9 mouse cellular contexts compared by ENCODE assay signal in the genomic region with DNA sequence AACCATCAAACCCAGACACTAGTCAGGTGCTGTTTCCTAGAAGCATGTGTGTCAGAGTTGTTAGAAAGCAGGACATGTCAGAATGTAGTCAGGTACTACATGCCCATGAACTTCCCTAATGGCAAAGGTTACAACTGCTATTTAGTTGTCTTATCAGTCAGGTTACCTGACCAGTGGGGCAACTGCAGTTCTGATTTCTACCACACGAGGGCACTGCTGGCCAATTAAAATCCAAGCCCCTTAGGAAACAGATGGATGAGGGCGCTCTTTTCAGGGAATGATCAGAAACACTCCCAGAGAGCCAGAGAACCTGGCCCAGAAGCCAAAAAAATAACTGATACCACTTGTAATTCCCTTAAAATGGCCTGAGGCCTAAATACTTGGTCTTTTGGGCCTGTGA.
A peak's percentile ranks its signal among the peaks of the same experiment; 100 is the strongest.
DNase-seq lines count a peak whose midpoint lies in the region.
"Had no signal": no experiment of that assay in that cellular context is flagged by ENCODE, and none has a peak within 500 bp of the region (broad histone marks: within the 10 kb centered on the region; RNA-seq: fewer than 3 reads in every experiment).

No protein-coding gene starts in this region.

- H3K27ac ChIP-seq in limb, embryonic 10.5 days: no peak overlapping the region
- H3K27ac ChIP-seq: heart, embryonic 15.5 days had no signal

- H3K4me3 ChIP-seq in limb, embryonic 10.5 days: no peak overlapping the region
- H3K4me3 ChIP-seq: heart, embryonic 15.5 days had no signal

- no peaks in the 10 kb centered on the region for H3K4me1 ChIP-seq in limb, embryonic 10.5 days

- DNase-seq in 416B (ENCODE audit: low read depth): peak; percentile 71
- DNase-seq in T-cell, adult 2 months (ENCODE audit: low spot score): peak; percentile 51
- peak; percentile 94 to 95 for DNase-seq in cerebellum, postnatal 25 days
- DNase-seq in frontal cortex, postnatal 36 days (ENCODE audit: low spot score in 2 of 2): peak; percentile 91 to 92
- peak; percentile 84 for DNase-seq in induced T-regulatory cell, adult 2 months (ENCODE audit: low read depth)
- peak; percentile 89 for DNase-seq in limb, embryonic 10.5 days (ENCODE audit: low spot score)
- peak; percentile 86 for DNase-seq in ovary, postnatal 14 days (ENCODE audit: low spot score)
- peak; percentile 57 for DNase-seq in thymus, postnatal 0 days (ENCODE audit: low spot score)

- no peaks in the 10 kb centered on the region for H3K27me3 ChIP-seq in limb, embryonic 10.5 days (ENCODE audit: low read depth, poor library complexity, severe bottlenecking)
- H3K27me3 ChIP-seq: heart, embryonic 15.5 days had no signal

- WGBS in limb, embryonic 10.5 days: 7% methylated on average over 2 of the region's 2 CpGs

- H3K36me3 ChIP-seq in limb, embryonic 10.5 days: peaks cover 62% of the 10 kb centered on the region

- no peaks in the 10 kb centered on the region for H3K9me3 ChIP-seq in limb, embryonic 10.5 days (replicated peaks)
- H3K9me3 ChIP-seq: heart, embryonic 15.5 days had no signal
